Mouse (Mus musculus): ENCODE measurements around the gene 6430628N08Rik. TPM values are rescaled to one million over a fixed set of nuclear protein-coding genes. Genes with fewer than 3 reads are reported as not detected.
A peak's percentile ranks its signal among the peaks of the same experiment; 100 is the strongest.

Gene 6430628N08Rik
- polyA plus RNA-seq, 1 experiment from 2014 or later, result not detected

- ATAC-seq (ENCODE audit: low FRiP score, low TSS enrichment), result no peak
- 81% methylated on average over 16 of the region's 16 CpGs for WGBS
Observed at GRCm38 (mm10) chr4:115923262-115923880, 32.9 kb downstream of the 6430628N08Rik start.

GRCm38 (mm10) chr4:115927637-115928036, 37.2 kb downstream of the 6430628N08Rik start:
- 60% methylated on average over 7 of the region's 7 CpGs for WGBS
- Histone ChIP-seq H3K27me3 (ENCODE audit: control insufficient read depth, insufficient read depth, low read length) (peaks cover 71% of the 10 kb centered on the region), H3K4me2 (replicated peaks; ENCODE audit: low read depth, low read length) (no peak overlapping the region), H3K36me3 (ENCODE audit: control insufficient read depth, insufficient read depth, low read length) (no peaks in the 10 kb centered on the region), H3K4me3 (ENCODE audit: low read length) (no peak overlapping the region), H3K4me1 (ENCODE audit: control insufficient read depth, insufficient read depth, low read length) (no peaks in the 10 kb centered on the region), H3K27ac (ENCODE audit: low read depth, low read length) (no peak overlapping the region), H3K9ac (ENCODE audit: low read depth, low read length) (no peak overlapping the region), H3K9me3 (ENCODE audit: control insufficient read depth, low read length) (no peaks in the 10 kb centered on the region)
- ATAC-seq (ENCODE audit: low FRiP score, low TSS enrichment), result no peak

More at GRCm38 (mm10) chr4:115923262-115923880, 32.9 kb downstream of the 6430628N08Rik start:
- Histone ChIP-seq H3K4me1 (ENCODE audit: control insufficient read depth, insufficient read depth, low read length) (no peaks in the 10 kb centered on the region), H3K9ac (ENCODE audit: low read depth, low read length) (no peak overlapping the region), H3K9me3 (ENCODE audit: control insufficient read depth, low read length) (no peaks in the 10 kb centered on the region), H3K27me3 (ENCODE audit: control insufficient read depth, insufficient read depth, low read length) (peaks cover 45% of the 10 kb centered on the region), H3K4me2 (replicated peaks; ENCODE audit: low read depth, low read length) (no peak overlapping the region), H3K4me3 (ENCODE audit: low read length) (no peak overlapping the region), H3K27ac (ENCODE audit: low read depth, low read length) (no peak overlapping the region), H3K36me3 (ENCODE audit: control insufficient read depth, insufficient read depth, low read length) (no peaks in the 10 kb centered on the region)

GRCm38 (mm10) chr4:115931556-115932088, 41.2 kb downstream of the 6430628N08Rik start:
- 49% methylated on average over 13 of the region's 13 CpGs for WGBS
- Histone ChIP-seq H3K4me3 (ENCODE audit: low read length) (no peak overlapping the region), H3K9ac (ENCODE audit: low read depth, low read length) (no peak overlapping the region), H3K27me3 (ENCODE audit: control insufficient read depth, insufficient read depth, low read length) (peaks cover 94% of the 10 kb centered on the region), H3K9me3 (ENCODE audit: control insufficient read depth, low read length) (no peaks in the 10 kb centered on the region), H3K36me3 (ENCODE audit: control insufficient read depth, insufficient read depth, low read length) (no peaks in the 10 kb centered on the region), H3K4me1 (ENCODE audit: control insufficient read depth, insufficient read depth, low read length) (0 out of 2 replicates have a peak, but pooled peaks cover under 1% of the 10 kb centered on the region), H3K4me2 (replicated peaks; ENCODE audit: low read depth, low read length) (no peak overlapping the region), H3K27ac (ENCODE audit: low read depth, low read length) (no peak overlapping the region)
- ATAC-seq (ENCODE audit: low FRiP score, low TSS enrichment), result no peak

DNA sequence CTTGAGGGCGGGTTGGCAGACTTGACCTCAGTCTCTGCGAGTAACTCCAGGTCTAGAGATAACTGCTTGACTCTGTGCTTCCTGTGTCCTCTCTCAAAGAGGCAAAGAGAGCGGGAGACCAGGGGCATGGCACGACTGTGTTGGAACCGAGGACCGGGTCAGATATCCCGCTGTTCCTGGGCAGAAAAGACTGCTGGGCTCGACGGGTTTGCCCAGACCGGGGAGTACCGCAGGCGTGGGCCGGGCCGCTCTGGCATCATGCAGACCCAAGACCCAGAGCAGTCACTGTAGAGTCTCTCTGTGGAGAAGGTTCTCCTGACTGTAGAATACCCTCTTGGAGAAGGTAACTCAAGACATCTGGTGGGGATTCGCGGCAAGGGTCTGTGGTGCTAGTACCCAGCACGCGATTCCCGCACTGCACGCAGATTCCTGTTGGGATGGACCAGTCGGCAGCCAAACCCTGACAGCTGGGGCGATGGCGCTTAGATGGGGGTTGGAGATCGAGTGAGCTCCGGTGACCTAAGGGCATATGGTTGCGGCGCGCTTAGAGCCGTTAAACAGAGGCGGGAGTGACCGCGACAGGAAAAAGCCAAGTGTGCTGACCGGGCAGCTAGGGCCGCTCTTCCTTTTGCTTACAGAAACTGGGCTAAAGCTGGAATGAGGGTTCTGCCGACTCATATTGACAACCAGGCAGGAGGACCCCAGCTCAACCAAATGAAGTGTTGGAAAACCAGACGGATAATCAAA, 45.5 kb downstream of the 6430628N08Rik start:
- H3K27ac ChIP-seq (ENCODE audit: low read depth, low read length), result no peak overlapping the region
- H3K4me1 ChIP-seq (ENCODE audit: control insufficient read depth, insufficient read depth, low read length), result peaks cover 7% of the 10 kb centered on the region
- no peaks in the 10 kb centered on the region for H3K9me3 ChIP-seq (ENCODE audit: control insufficient read depth, low read length)
- no peaks in the 10 kb centered on the region for H3K36me3 ChIP-seq (ENCODE audit: control insufficient read depth, insufficient read depth, low read length)
- H3K4me2 ChIP-seq (replicated peaks; ENCODE audit: low read depth, low read length), result no peak overlapping the region
- under 1% methylated on average over 36 of the region's 36 CpGs for WGBS
- H3K9ac ChIP-seq (ENCODE audit: low read depth, low read length), result no peak overlapping the region
- peaks cover 100% of the 10 kb centered on the region for H3K27me3 ChIP-seq (ENCODE audit: control insufficient read depth, insufficient read depth, low read length)
- no peak overlapping the region for H3K4me3 ChIP-seq (ENCODE audit: low read length)
- no peak for ATAC-seq (ENCODE audit: low FRiP score, low TSS enrichment)

DNA sequence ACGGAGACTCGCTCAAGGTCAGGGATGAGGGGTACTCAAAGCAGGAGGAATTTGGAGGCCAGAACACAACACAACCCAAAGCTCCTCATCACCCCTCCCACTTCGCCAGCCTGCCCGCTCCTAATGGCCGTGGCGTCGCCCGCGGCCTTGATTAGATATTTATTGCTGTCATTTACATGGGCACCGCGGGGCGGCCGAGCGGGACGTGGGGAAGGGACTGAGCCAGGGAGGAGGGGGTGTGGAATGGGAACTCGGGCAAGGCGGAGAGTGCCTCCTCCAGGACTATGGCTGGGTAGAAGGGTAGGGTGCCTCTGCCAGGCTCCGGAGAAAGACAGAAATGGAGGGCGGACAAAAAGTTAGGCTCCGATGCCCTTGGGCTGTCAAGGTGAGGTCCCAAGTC, 46.2 kb downstream of the 6430628N08Rik start:
- Histone ChIP-seq H3K9ac (ENCODE audit: low read depth, low read length) (no peak overlapping the region), H3K4me3 (ENCODE audit: low read length) (no peak overlapping the region), H3K27ac (ENCODE audit: low read depth, low read length) (no peak overlapping the region), H3K4me2 (replicated peaks; ENCODE audit: low read depth, low read length) (no peak overlapping the region), H3K27me3 (ENCODE audit: control insufficient read depth, insufficient read depth, low read length) (peaks cover 100% of the 10 kb centered on the region), H3K9me3 (ENCODE audit: control insufficient read depth, low read length) (no peaks in the 10 kb centered on the region), H3K36me3 (ENCODE audit: control insufficient read depth, insufficient read depth, low read length) (no peaks in the 10 kb centered on the region), H3K4me1 (ENCODE audit: control insufficient read depth, insufficient read depth, low read length) (peaks cover 7% of the 10 kb centered on the region)
- ATAC-seq (ENCODE audit: low FRiP score, low TSS enrichment), result no peak
- WGBS, result under 1% methylated on average over 20 of the region's 20 CpGs

- peaks cover 7% of the 10 kb centered on the region for H3K4me1 ChIP-seq (ENCODE audit: control insufficient read depth, insufficient read depth, low read length)
- no peak overlapping the region for H3K4me2 ChIP-seq (replicated peaks; ENCODE audit: low read depth, low read length)
- no peak for ATAC-seq (ENCODE audit: low FRiP score, low TSS enrichment)
- no peak overlapping the region for H3K4me3 ChIP-seq (ENCODE audit: low read length)
- peaks cover 100% of the 10 kb centered on the region for H3K27me3 ChIP-seq (ENCODE audit: control insufficient read depth, insufficient read depth, low read length)
- no peak overlapping the region for H3K27ac ChIP-seq (ENCODE audit: low read depth, low read length)
- 1% methylated on average over 19 of the region's 19 CpGs for WGBS
- H3K9ac ChIP-seq (ENCODE audit: low read depth, low read length), result no peak overlapping the region
- H3K9me3 ChIP-seq (ENCODE audit: control insufficient read depth, low read length), result no peaks in the 10 kb centered on the region
- no peaks in the 10 kb centered on the region for H3K36me3 ChIP-seq (ENCODE audit: control insufficient read depth, insufficient read depth, low read length)
Observed at GRCm38 (mm10) chr4:115937061-115937976, 46.9 kb downstream of the 6430628N08Rik start.

- peaks cover 7% of the 10 kb centered on the region for H3K4me1 ChIP-seq (ENCODE audit: control insufficient read depth, insufficient read depth, low read length)
- H3K27me3 ChIP-seq (ENCODE audit: control insufficient read depth, insufficient read depth, low read length), result peaks cover 100% of the 10 kb centered on the region
- no peak for ATAC-seq (ENCODE audit: low FRiP score, low TSS enrichment)
- no peaks in the 10 kb centered on the region for H3K36me3 ChIP-seq (ENCODE audit: control insufficient read depth, insufficient read depth, low read length)
- no peaks in the 10 kb centered on the region for H3K9me3 ChIP-seq (ENCODE audit: control insufficient read depth, low read length)
- H3K4me3 ChIP-seq (ENCODE audit: low read length), result peak overlapping the region; percentile 35; the same call in 1 of the 2 replicates
- no peak overlapping the region for H3K27ac ChIP-seq (ENCODE audit: low read depth, low read length)
- WGBS, result 2% methylated on average over 37 of the region's 37 CpGs
- H3K4me2 ChIP-seq (replicated peaks; ENCODE audit: low read depth, low read length), result no peak overlapping the region
- H3K9ac ChIP-seq (ENCODE audit: low read depth, low read length), result no peak overlapping the region
Observed at GRCm38 (mm10) chr4:115938276-115939160, 48.1 kb downstream of the 6430628N08Rik start.
